Mouse (Mus musculus) megakaryocyte, embryonic 14.5 days (primary cell): ENCODE data around the gene Zkscan16. TPM values are rescaled to one million over a fixed set of nuclear protein-coding genes. Genes with fewer than 3 reads are reported as not detected.

Source experiments
- H3K27me3 ChIP-seq: replicated peaks from 2 replicates; pipeline ENCODE3; 2012; ENCODE audit warnings: inconsistent platforms
- H3K36me3 ChIP-seq: replicated peaks from 2 replicates; pipeline ENCODE3; 2012; ENCODE audit warnings: low read length, inconsistent platforms, mixed read lengths
- H3K4me1 ChIP-seq: 2 replicates; pipeline ENCODE4 v1.6.1; 2012; ENCODE audit warnings: inconsistent platforms
- H3K4me3 ChIP-seq: replicated peaks from 2 replicates; pipeline ENCODE3; 2012; ENCODE audit warnings: moderate library complexity, mild to moderate bottlenecking, inconsistent platforms
- H3K9me3 ChIP-seq: 2 replicates; pipeline ENCODE4 v1.6.1; 2012; ENCODE audit warnings: inconsistent platforms
- FLI1 ChIP-seq: IDR thresholded peaks from 2 replicates; pipeline ENCODE4 v1.6.1; 2012; ENCODE audit warnings: low read length, inconsistent platforms, mixed read lengths
- GATA1 ChIP-seq: IDR thresholded peaks from 3 replicates; pipeline ENCODE4 v1.6.1; 2012; ENCODE audit warnings: mixed read lengths, low read length, inconsistent platforms, borderline replicate concordance
- polyA plus RNA-seq: library from polyadenylated mRNA; stranded (reverse); fragments of >175 nt; gene quantifications from 2 replicates; pipeline ENCODE4 v1.2.3, GENCODE M21; 2012; ENCODE audit warnings: low replicate concordance; ENCODE audit not compliant: insufficient read depth

The Zkscan16 gene
- polyA plus RNA-seq, 1 experiment: not detected

- H3K36me3 ChIP-seq: no peaks in the 10 kb centered on the region
- TF ChIP-seq GATA1 (no peak), FLI1 (no peak)
- H3K4me1 ChIP-seq: peaks cover 34% of the 10 kb centered on the region
- peaks cover 42% of the 10 kb centered on the region for H3K27me3 ChIP-seq
- H3K4me3 ChIP-seq: no peak overlapping the region
- no peaks in the 10 kb centered on the region for H3K9me3 ChIP-seq
These were observed 51.8 kb downstream of the Zkscan16 start for GRCm38 (mm10) chr4:58995251-58995693.

GRCm38 (mm10) chr4:58997081-58997480 lies 53.7 kb downstream of the Zkscan16 start:
- TF ChIP-seq GATA1 (no peak), FLI1 (no peak)
- Histone ChIP-seq H3K4me3 (no peak overlapping the region), H3K4me1 (peaks cover 23% of the 10 kb centered on the region), H3K9me3 (no peaks in the 10 kb centered on the region), H3K36me3 (no peaks in the 10 kb centered on the region), H3K27me3 (peaks cover 40% of the 10 kb centered on the region)

- peaks cover 25% of the 10 kb centered on the region for H3K27me3 ChIP-seq
- peaks cover 27% of the 10 kb centered on the region for H3K4me1 ChIP-seq
- TF ChIP-seq FLI1: no peak
- no peak for TF ChIP-seq GATA1
- H3K36me3 ChIP-seq: no peaks in the 10 kb centered on the region
- H3K4me3 ChIP-seq: no peak overlapping the region
- H3K9me3 ChIP-seq: no peaks in the 10 kb centered on the region
These were observed 55.3 kb downstream of the Zkscan16 start for GRCm38 (mm10) chr4:58998688-58999087.

GRCm38 (mm10) chr4:58999686-59000085 lies 56.3 kb downstream of the Zkscan16 start:
- TF ChIP-seq FLI1 (no peak), GATA1 (no peak)
- no peaks in the 10 kb centered on the region for H3K36me3 ChIP-seq

DNA sequence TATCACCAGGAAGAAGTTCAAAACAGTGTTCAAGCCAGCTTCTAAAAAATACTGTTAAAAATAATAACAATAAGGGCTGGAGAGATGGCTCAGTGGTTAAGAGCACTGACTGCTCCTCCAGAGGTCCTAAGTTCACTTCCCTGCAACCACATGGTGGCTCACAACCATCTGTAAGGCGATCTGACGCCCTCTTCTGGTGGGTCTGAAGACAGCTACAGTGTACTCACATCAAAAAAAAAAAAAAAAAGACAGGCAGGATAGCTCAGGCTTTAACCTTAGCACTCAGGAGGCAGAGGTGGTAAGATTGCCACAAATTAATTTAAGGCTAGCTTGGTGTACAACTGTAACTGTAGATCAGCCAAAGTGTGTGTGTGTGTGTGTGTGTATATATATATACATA lies 57.2 kb downstream of the Zkscan16 start:
- no peak for TF ChIP-seq FLI1
- no peak for TF ChIP-seq GATA1
- H3K4me3 ChIP-seq: no peak overlapping the region
- peaks cover 36% of the 10 kb centered on the region for H3K4me1 ChIP-seq
- H3K9me3 ChIP-seq: no peaks in the 10 kb centered on the region
- H3K27me3 ChIP-seq: peaks cover 9% of the 10 kb centered on the region
- no peaks in the 10 kb centered on the region for H3K36me3 ChIP-seq

More at GRCm38 (mm10) chr4:58999686-59000085, 56.3 kb downstream of the Zkscan16 start:
- Histone ChIP-seq H3K9me3 (no peaks in the 10 kb centered on the region), H3K4me3 (no peak overlapping the region), H3K4me1 (peaks cover 37% of the 10 kb centered on the region), H3K27me3 (peaks cover 17% of the 10 kb centered on the region)

DNA sequence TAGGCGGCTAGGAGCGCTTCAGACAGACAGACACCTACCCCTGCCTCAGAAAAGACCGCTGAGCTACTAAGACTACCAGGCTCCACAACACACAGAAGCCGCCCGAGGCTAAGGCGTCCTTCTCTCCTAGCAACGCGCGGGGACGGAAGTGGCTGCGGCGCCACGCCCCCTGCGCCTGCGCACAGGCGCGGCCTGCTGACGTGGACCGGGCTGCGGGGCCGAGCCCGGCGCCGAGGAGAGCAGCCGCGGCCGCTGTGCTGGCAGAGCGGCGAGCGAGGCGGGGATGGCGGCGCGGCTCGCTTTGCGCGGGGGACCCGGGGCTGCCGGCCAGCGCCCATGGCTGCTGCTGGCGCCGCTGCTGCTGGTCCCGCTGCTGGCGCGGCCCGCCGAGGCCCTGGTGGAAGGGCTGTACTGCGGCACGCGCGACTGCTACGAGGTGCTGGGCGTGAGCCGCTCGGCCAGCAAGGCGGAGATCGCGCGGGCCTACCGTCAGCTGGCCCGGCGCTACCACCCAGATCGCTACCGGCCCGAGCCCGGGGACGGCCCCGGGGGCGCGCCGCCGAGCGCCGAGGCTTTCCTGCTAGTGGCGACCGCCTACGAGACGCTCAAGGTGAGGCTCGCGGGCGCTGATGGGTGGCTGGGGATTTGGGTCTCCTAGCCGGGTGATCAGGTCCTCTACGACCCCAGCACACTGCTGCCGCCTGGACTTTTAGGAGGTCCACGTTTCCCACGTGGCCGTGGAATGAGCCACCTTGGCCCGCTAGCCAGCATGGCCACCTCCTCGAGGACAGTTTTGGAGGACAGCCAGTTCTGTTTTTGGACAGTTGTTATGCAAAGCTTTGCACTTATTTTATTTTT lies 59.7 kb downstream of the Zkscan16 start, which contains the start of gene Gm20503:
Gene Gm20503, plus strand, starts transcription at position 263 of the 858 bp plus-strand sequence.
- TF ChIP-seq FLI1 (no peak), GATA1 (no peak)
- Histone ChIP-seq H3K27me3 (peaks cover 3% of the 10 kb centered on the region), H3K36me3 (no peaks in the 10 kb centered on the region), H3K9me3 (no peaks in the 10 kb centered on the region), H3K4me1 (peaks cover 50% of the 10 kb centered on the region), H3K4me3 (peak within 1 kb of the TSS; percentile 93)

DNA sequence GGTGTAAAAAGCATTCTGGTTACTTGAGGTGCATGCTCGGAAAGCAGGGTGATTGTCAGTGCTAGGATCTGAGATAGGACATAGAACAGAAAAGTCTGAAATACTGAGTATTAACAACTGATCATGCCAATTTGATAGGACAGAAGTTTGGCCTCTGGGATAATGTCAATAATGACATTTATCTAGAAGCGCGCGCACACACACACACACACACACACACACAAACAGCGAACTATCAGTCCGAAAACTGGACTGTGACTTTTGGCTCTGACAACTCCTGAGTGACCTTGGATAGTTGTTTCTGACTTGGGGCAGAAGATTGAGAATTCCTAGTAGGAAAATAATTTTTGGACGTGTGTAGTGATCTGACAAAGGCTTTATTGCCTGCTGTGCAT lies 60.4 kb downstream of the Zkscan16 start:
- TF ChIP-seq GATA1 (no peak), FLI1 (no peak)
- peaks cover 54% of the 10 kb centered on the region for H3K4me1 ChIP-seq

DNA sequence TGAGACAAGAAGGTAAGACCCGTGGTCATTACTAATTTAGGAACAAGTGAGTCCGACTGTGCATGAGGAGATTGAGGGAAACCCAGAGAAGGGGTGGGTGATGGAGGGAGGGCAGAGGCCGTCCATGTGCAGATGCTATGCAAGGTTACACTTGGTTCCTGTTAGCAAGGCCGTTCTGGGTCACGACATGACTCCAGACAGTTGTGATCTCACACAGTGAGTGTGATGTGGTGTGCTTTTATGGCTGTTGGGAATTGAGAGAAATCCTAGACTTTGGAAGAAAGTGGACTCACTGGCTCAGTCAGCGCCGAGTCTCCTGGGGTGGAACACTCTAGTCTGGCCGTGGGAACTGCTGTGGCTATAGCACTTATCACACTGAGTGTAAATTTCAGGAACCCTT lies 62.8 kb downstream of the Zkscan16 start:
- Histone ChIP-seq H3K4me3 (peak overlapping the region; percentile 50), H3K36me3 (no peaks in the 10 kb centered on the region), H3K4me1 (peaks cover 63% of the 10 kb centered on the region), H3K27me3 (no peaks in the 10 kb centered on the region), H3K9me3 (no peaks in the 10 kb centered on the region)
- TF ChIP-seq FLI1 (no peak), GATA1 (no peak)

More for the DNA sequence above, 60.4 kb downstream of the Zkscan16 start:
- Histone ChIP-seq H3K4me3 (peak overlapping the region; percentile 93), H3K36me3 (no peaks in the 10 kb centered on the region), H3K9me3 (no peaks in the 10 kb centered on the region), H3K27me3 (no peaks in the 10 kb centered on the region)

DNA sequence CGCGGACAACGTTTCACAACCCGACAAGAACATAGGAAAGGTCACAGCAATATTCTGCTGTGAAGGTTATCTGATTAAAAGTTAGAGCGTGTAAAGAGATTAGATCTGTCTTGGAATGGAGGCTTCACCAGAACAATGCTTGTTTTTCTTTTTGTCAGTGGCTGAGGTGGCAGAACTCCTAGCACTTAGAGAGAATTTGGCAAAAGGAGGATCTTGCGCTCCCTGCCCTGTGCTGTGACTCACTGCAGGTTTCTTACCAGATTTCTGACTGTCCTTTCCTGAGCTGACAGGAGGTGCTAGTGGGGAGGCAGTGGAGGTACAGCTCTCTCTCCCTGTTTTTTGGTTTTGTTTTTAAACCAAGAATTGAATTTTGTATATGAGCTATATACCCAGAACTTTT lies 63.6 kb downstream of the Zkscan16 start:
- Histone ChIP-seq H3K27me3 (no peaks in the 10 kb centered on the region), H3K36me3 (no peaks in the 10 kb centered on the region), H3K4me3 (no peak overlapping the region), H3K4me1 (peaks cover 67% of the 10 kb centered on the region), H3K9me3 (no peaks in the 10 kb centered on the region)
- TF ChIP-seq FLI1: no peak
- TF ChIP-seq GATA1: no peak

Other genes starting within 250 kb of the Zkscan16 start
- gene Olfr267, start 155.9 kb upstream of the Zkscan16 start, polyA plus RNA-seq: not detected in 2 replicates
- 4.9 and 12.6 TPM in 2 replicates for gene Ecpas, start 30.9 kb upstream of the Zkscan16 start, polyA plus RNA-seq
- gene Ptgr1, start 43.5 kb downstream of the Zkscan16 start, polyA plus RNA-seq: 0.67 TPM in 1 of 2 replicates, not detected in the other
- 1.7 and 2.9 TPM in 2 replicates for gene Dnajc25, start 51.4 kb downstream of the Zkscan16 start, polyA plus RNA-seq
- gene Gm20503, start 59.6 kb downstream of the Zkscan16 start, polyA plus RNA-seq: not detected in 2 replicates
- gene Gng10, start 91.5 kb downstream of the Zkscan16 start, polyA plus RNA-seq: 14.0 and 19.6 TPM in 2 replicates
- gene AI481877, start 195.4 kb downstream of the Zkscan16 start, polyA plus RNA-seq: 0.35 TPM in 1 of 2 replicates, not detected in the other
- 1.4 and 3.1 TPM in 2 replicates for gene Ugcg, start 245.6 kb downstream of the Zkscan16 start, polyA plus RNA-seq